ENCODE assay signal across 9 mouse cellular contexts in the genomic region with DNA sequence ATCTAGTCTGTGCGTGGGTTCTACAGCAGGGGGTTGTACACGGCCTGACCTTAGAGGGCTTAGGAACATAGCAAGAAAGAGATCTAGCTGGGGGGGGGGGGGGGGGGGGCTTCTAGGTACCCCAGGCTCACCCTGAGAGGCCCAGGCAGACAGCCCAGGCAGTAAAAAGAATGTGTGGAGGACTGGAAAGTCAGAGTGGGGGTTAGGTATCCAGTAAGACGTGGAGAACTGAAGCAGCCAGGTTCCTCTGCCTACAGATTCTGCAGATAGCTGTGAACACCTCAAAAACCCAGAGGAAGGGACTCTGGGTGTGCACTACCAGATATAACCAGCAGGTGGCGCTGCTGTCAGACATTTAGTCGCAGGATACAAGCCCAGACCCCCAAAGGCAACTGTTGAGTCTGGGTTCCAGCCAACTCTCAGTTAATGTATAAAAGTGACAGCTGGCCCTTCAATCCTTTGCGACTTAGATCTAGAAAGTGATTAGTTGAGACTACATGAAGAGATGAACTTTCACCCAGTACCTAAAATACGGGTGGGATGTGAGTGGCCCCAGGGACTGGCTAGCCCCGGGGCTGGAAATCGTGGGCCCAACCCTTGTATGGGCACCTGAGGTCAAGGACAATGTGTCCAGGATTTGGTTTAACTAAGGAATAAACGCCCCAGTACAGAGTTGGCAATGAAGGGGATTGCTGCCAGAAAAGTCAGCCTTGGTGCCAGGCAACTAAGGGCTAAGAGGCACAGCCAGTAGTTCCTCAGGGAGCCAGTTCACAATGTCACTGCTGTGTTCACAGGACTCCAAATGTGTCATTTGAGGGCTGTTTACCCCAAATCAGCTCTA.
DNase-seq lines count a peak whose midpoint lies in the region; ATAC-seq and TF ChIP-seq lines count a peak whose summit lies in the region.
"Had no signal": no experiment of that assay in that cellular context is flagged by ENCODE, and none has a peak within 500 bp of the region (broad histone marks: within the 10 kb centered on the region; RNA-seq: fewer than 3 reads in every experiment).

No protein-coding gene starts in this region.

- H3K36me3 ChIP-seq in embryonic facial prominence, embryonic 14.5 days (ENCODE audit: control insufficient read depth, insufficient read depth, low read length) = peaks cover 32% of the 10 kb centered on the region
- H3K36me3 ChIP-seq in heart, embryonic 16.5 days (ENCODE audit: control insufficient read depth, insufficient read depth) = peaks cover 2% of the 10 kb centered on the region; the same call in 1 of the 2 replicates
- peaks cover 46% of the 10 kb centered on the region for H3K36me3 ChIP-seq in lung, embryonic 14.5 days (ENCODE audit: insufficient read depth)

- H3K9me3 ChIP-seq in embryonic facial prominence, embryonic 14.5 days (ENCODE audit: control insufficient read depth, low read length) = no peaks in the 10 kb centered on the region
- no peaks in the 10 kb centered on the region for H3K9me3 ChIP-seq in heart, embryonic 16.5 days (replicated peaks; ENCODE audit: control insufficient read depth, low read length)
- no peaks in the 10 kb centered on the region for H3K9me3 ChIP-seq in lung, embryonic 14.5 days (ENCODE audit: low read depth, low read length)

- ATAC-seq in embryonic facial prominence, embryonic 14.5 days (ENCODE audit: low read depth) = peak; percentile 34; the same call in 1 of the 2 replicates
- ATAC-seq in heart, embryonic 16.5 days (replicated peaks; ENCODE audit: extremely low read depth, insufficient read depth, low FRiP score) = 0 out of 2 replicates have a peak, but pooled peaks have one; percentile 50
- ATAC-seq in lung, embryonic 14.5 days (ENCODE audit: insufficient read depth) = peak; percentile 71

- 26% methylated on average over 10 of the region's 10 CpGs for WGBS in embryonic facial prominence, embryonic 14.5 days
- WGBS in heart, embryonic 16.5 days = 31% methylated on average over 10 of the region's 10 CpGs
- WGBS in lung, embryonic 14.5 days = 13% methylated on average over 10 of the region's 10 CpGs

- no peak overlapping the region for H3K4me3 ChIP-seq in embryonic facial prominence, embryonic 14.5 days (ENCODE audit: low read depth, low read length)
- no peak overlapping the region for H3K4me3 ChIP-seq in heart, embryonic 16.5 days (ENCODE audit: low read length)
- H3K4me3 ChIP-seq in lung, embryonic 14.5 days (ENCODE audit: low read depth, low read length) = no peak overlapping the region
- H3K4me3 ChIP-seq: erythroblast, embryonic 14.5 days had no signal

- H3K4me2 ChIP-seq in embryonic facial prominence, embryonic 14.5 days (ENCODE audit: low read depth, low read length) = no peak overlapping the region
- no peak overlapping the region for H3K4me2 ChIP-seq in heart, embryonic 16.5 days (ENCODE audit: low read depth, low read length)
- H3K4me2 ChIP-seq in lung, embryonic 14.5 days = no peak overlapping the region

- DNase-seq in B cell, adult 2 months = peak; percentile 73 to 74
- DNase-seq in adrenal gland, postnatal 14 days = peak; percentile 87
- DNase-seq in embryonic facial prominence, embryonic 14.5 days (ENCODE audit: low spot score) = peak; percentile 93
- DNase-seq in kidney, postnatal 36 days = peak; percentile 87 to 92
- peak; percentile 98 for DNase-seq in lung, embryonic 14.5 days
- DNase-seq in ovary, postnatal 36 days (ENCODE audit: low spot score) = peak; percentile 72
- peak; percentile 69 to 80 for DNase-seq in thymus, postnatal 36 days

- no peak overlapping the region for H3K9ac ChIP-seq in embryonic facial prominence, embryonic 14.5 days (ENCODE audit: low read depth, low read length)
- H3K9ac ChIP-seq in heart, embryonic 16.5 days (ENCODE audit: low read length) = no peak overlapping the region
- H3K9ac ChIP-seq in lung, embryonic 14.5 days = no peak overlapping the region

- TF ChIP-seq CTCF in lung, embryonic 14.5 days (IDR thresholded peaks at IDR 0.05; ENCODE audit: low read depth) = peak; percentile 98

- H3K27ac ChIP-seq in embryonic facial prominence, embryonic 14.5 days (replicated peaks; ENCODE audit: low read depth, low read length) = no peak overlapping the region; the same call in 1 of the 2 replicates
- no peak overlapping the region for H3K27ac ChIP-seq in heart, embryonic 16.5 days (ENCODE audit: low read length)
- H3K27ac ChIP-seq in lung, embryonic 14.5 days (ENCODE audit: low read depth) = no peak overlapping the region

- peaks cover 15% of the 10 kb centered on the region; the same call in 1 of the 2 replicates for H3K4me1 ChIP-seq in embryonic facial prominence, embryonic 14.5 days (ENCODE audit: control insufficient read depth, insufficient read depth, low read length)
- peaks cover 3% of the 10 kb centered on the region; the same call in 1 of the 2 replicates for H3K4me1 ChIP-seq in heart, embryonic 16.5 days (ENCODE audit: control insufficient read depth, insufficient read depth, low read length)
- H3K4me1 ChIP-seq in lung, embryonic 14.5 days (ENCODE audit: insufficient read depth) = peaks cover 10% of the 10 kb centered on the region; the same call in 1 of the 2 replicates

- H3K27me3 ChIP-seq in embryonic facial prominence, embryonic 14.5 days (replicated peaks; ENCODE audit: control insufficient read depth, insufficient read depth, low read length) = no peaks in the 10 kb centered on the region
- H3K27me3 ChIP-seq in heart, embryonic 16.5 days (ENCODE audit: control insufficient read depth, insufficient read depth, low read length) = no peaks in the 10 kb centered on the region
- no peaks in the 10 kb centered on the region for H3K27me3 ChIP-seq in lung, embryonic 14.5 days (ENCODE audit: insufficient read depth, low read length)
